ENCODE assay signal across 28 mouse cellular contexts in genomic region chr10:121254343-121254742, GRCm38 (mm10).
"Had no signal": no experiment of that assay in that cellular context is flagged by ENCODE, and none has a peak within 500 bp of the region (broad histone marks: within the 10 kb centered on the region; RNA-seq: fewer than 3 reads in every experiment).

No protein-coding gene starts in this region.

- H3K4me1 ChIP-seq: liver, embryonic 12.5 days; liver, embryonic 13.5 days; liver, embryonic 15.5 days; midbrain, embryonic 10.5 days; midbrain, embryonic 12.5 days; midbrain, embryonic 15.5 days had no signal

- H3K9ac ChIP-seq: limb, embryonic 12.5 days; limb, embryonic 13.5 days; limb, embryonic 15.5 days; liver, embryonic 12.5 days; liver, embryonic 13.5 days; liver, embryonic 14.5 days; liver, embryonic 15.5 days; liver, postnatal 0 days; lung, embryonic 14.5 days; lung, embryonic 15.5 days; midbrain, embryonic 12.5 days; midbrain, embryonic 13.5 days; midbrain, embryonic 15.5 days had no signal

- H3K36me3 ChIP-seq: limb, embryonic 10.5 days; limb, embryonic 12.5 days; limb, embryonic 13.5 days; limb, embryonic 15.5 days; liver, embryonic 12.5 days; liver, embryonic 13.5 days; liver, embryonic 15.5 days; lung, embryonic 15.5 days; midbrain, embryonic 10.5 days; midbrain, embryonic 12.5 days; midbrain, embryonic 13.5 days; midbrain, embryonic 15.5 days had no signal

- H3K4me2 ChIP-seq: limb, embryonic 12.5 days; limb, embryonic 13.5 days; limb, embryonic 15.5 days; liver, embryonic 11.5 days; liver, embryonic 12.5 days; liver, embryonic 13.5 days; liver, embryonic 15.5 days; lung, embryonic 14.5 days; lung, embryonic 15.5 days; midbrain, embryonic 11.5 days; midbrain, embryonic 12.5 days; midbrain, embryonic 13.5 days; midbrain, embryonic 15.5 days had no signal

- H3K27me3 ChIP-seq: limb, embryonic 12.5 days; limb, embryonic 15.5 days; liver, embryonic 13.5 days; liver, embryonic 15.5 days; lung, embryonic 15.5 days; midbrain, embryonic 15.5 days had no signal

- H3K4me3 ChIP-seq: limb, embryonic 10.5 days; limb, embryonic 12.5 days; limb, embryonic 13.5 days; limb, embryonic 15.5 days; liver, embryonic 12.5 days; liver, embryonic 13.5 days; liver, embryonic 15.5 days; lung, embryonic 15.5 days; megakaryocyte, embryonic 14.5 days; midbrain, embryonic 10.5 days; midbrain, embryonic 12.5 days; midbrain, embryonic 13.5 days; midbrain, embryonic 15.5 days; myocyte had no signal

- H3K27ac ChIP-seq: limb, embryonic 10.5 days; limb, embryonic 12.5 days; limb, embryonic 13.5 days; limb, embryonic 15.5 days; liver, embryonic 12.5 days; liver, embryonic 13.5 days; liver, embryonic 14.5 days; liver, embryonic 15.5 days; lung, embryonic 15.5 days; macrophage; midbrain, embryonic 10.5 days; midbrain, embryonic 12.5 days; midbrain, embryonic 13.5 days; midbrain, embryonic 15.5 days had no signal

- H3K9me3 ChIP-seq: limb, embryonic 10.5 days; limb, embryonic 12.5 days; limb, embryonic 13.5 days; limb, embryonic 15.5 days; liver, embryonic 12.5 days; liver, embryonic 13.5 days; liver, embryonic 15.5 days; lung, embryonic 15.5 days; midbrain, embryonic 10.5 days; midbrain, embryonic 12.5 days; midbrain, embryonic 13.5 days; midbrain, embryonic 15.5 days had no signal

- DNase-seq: left cerebral cortex, postnatal 4 days; liver; liver, embryonic 13.5 days; liver, postnatal 0 days; lung, adult 2 months; lung, embryonic 14.5 days; lung, postnatal 10 days; lung, postnatal 14 days; lung, postnatal 36 days; lung, postnatal 4 days; midbrain, embryonic 14.5 days had no signal
